Mouse (Mus musculus): ENCODE measurements around the gene Cd4.
A peak's percentile ranks its signal among the peaks of the same experiment; 100 is the strongest.
"Not testable (repeated sequence)": the region's sequence is repeated elsewhere in the genome, so short reads cannot be mapped to it uniquely, and the experiment has no call there.

Cd4 gene

DNA sequence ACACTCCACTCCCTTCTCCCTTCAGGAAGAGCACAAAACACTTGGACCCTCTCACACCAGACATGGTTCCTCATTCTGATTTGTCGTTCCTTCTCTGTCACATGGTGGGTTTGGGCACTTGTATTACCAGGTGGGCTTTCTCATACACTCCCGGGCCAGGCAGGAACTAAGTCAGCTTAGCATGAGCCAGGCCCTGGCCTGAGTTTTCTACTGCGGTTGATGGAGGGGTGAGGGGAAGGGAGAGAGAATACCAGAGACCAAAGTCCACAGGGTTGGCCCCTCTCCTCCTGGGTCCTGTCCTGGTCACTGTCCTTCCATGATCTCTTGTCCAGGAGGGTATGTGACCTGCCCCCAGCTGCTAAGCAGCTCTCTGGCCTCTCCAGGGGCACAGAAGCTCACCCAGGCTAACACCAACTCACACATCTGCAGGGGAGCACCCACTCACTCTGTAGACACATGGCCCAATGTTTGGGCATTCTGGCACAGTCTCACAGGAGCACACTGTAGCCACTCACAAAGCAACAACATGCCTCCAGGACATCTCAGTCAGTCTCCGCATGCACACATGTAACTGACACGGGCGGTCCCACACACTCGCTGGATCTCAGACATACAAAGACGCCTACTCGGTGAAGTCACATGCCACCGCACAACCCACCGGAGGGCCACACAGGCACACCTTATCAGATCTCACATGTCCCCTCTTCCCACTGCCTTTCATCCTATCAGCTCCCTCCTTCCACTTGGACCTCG is 28.1 kb upstream of the Cd4 start:
- DNase-seq (ENCODE audit: low spot score in 2 of 2) = no peak

DNA sequence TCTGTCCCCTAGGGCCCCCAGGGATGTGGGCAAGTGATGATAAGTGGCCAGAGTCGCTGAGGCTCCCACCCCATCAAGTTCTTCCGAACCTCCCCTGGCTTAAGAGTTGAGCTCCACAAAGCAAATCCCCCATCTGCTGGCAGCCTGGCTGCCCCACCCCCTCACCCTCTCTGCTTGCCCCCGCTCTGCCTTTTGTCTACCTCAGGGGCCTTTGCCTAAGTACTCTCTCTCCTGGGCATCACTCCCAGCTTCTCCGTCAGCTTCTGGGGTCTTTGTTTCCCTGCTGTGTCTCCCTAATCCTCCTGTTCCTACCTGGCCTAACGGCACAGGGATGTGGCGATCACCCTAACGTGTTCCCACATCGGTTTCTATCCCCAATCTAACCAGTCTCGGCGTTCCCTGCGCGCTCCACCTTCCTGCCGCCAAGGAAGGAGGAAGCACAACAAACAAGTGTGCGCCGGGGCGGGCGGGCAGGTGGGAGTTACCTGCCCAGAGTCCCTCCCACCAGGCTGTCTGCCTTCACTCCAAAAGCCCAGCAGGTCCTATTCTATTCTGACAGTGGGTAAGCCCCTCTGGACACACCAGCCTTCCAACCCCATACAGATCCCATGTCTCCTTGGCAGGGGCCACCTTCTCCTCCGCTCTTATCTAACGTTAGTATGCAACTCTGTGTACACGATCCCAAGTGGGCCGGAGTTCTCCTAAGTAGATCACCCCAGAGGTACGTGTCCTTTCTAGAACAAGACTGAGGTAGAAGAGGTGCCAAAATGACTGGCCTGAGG is 27.3 kb upstream of the Cd4 start:
- no peak for DNase-seq (ENCODE audit: low spot score in 2 of 2)

DNA sequence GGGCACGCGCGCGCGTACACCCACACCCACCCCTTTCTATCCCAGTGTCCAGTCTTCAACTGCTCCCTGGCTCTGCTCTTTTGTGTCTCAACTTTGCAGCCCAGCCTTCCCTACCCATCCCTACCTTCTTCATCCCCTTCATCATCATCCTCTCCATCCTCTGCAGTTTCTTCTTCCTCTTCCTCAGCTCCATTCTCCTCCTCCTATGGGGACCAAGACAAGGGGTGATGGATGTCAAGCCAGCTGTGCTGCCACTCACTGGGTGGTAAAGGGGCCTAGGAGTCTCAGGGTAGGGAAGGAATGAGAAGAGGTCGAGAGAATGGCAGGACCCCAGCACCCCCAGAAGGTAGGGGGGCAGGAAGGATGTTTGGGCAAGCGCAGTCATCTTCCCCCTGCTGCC is 26.5 kb upstream of the Cd4 start:
- no peak for DNase-seq (ENCODE audit: low spot score in 2 of 2)

DNA sequence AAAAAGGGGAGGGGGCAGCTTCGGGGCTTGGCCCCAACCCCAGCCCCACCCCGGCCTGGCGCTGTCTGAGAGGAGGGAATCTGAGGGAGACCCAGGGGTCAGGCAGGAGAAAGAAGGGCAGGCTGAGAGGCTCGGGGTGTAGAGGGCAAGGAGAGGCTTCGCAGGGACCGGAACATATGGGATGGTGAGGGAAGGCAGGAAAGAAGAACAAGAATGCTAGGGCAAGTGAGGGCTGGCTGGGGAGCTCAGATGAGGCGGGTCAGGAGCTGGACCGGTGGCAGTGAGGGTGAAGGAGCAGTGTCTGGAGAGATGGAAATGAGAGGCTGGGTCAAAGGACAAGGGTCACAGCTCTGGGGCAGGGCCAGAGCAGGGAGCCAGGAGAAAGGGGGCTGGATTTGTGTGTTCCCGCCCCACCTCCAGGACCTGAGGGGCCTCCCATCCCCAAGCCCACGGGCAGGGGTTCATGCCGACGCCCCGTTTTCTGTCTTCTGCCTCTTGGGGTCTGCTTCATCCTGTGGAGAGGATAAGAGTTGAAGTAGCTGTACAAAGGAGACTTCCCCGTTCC is 25.8 kb upstream of the Cd4 start:
- DNase-seq (ENCODE audit: low spot score in 2 of 2) = no peak

DNA sequence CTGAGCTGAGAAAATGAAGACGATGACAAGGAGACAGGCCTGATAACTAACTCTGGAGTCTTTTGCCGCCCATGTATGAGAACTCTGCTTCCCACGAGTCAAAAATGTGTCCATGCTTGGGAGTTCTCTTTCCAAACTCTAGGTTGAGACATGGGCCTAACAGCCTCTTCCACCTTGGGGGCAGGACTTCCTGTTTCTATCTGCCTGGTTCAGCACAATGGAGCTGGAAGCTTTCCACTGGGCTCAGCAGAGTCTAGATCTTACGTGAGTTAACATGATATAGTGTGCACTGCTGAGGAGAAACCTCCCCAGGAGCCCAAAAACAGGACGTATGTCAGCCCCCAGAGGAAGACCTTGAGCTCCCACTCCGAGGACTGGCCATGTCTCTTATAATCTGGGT is 25.2 kb upstream of the Cd4 start:
- DNase-seq (ENCODE audit: low spot score in 2 of 2) = no peak

DNA sequence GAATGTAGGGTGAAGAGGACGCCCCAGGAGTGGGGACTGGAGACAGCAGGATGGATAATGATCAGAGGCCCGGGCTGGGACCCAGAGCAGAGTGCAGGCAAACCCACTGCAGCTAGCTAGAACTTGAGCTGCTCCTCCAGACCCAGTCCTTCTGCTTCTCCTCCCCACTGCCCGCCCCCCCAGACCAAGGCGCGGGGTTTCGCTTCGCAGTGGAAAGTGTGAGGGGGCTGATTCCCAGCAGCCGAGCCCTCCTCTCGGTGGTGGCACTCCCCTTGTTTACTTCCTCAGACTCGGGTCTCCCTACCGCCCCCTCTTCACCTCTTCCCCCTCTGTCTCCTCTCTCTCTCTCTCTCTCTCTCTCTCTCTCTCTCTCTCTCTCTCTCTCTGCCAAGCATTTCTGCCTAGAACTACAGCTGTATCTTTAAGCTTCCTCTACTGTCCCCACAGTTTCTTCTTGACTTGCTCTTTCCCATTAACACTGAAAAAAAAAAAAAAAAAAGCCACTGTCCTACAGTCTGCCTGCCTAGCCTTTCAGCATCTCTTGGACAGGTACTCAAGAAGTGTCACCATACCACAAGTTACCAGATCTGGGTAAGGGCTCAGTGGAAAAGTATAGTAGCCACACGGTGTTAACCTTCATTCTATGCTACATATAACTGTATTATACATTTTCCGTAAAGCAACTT is 23.7 kb upstream of the Cd4 start, which contains the start of gene Lag3:
TSS of gene Lag3 (minus strand) at position 173 of the 686 bp plus-strand sequence.
- no peak for DNase-seq (ENCODE audit: low spot score in 2 of 2)

DNA sequence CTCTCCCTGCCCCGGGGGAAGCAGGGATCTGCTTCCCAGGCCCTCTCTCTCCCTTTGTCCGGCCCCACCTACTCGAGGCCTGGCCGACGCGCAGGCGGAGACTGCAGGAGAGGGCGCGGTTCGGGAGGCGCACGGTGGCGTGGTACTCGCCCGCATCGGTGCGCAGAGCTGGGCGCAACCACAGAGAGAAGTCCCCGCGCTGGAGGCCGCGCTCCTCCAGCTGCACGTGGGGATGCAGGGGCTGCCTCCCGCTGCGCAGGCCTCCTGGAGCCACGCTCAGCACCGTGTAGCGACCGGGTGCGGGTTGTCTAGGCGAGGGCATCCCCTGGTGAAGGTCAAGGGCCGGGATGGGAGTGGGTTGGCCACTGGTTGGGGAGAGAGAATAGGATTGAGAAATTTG is 22.0 kb upstream of the Cd4 start:
- no peak for DNase-seq (ENCODE audit: low spot score in 2 of 2)

DNA sequence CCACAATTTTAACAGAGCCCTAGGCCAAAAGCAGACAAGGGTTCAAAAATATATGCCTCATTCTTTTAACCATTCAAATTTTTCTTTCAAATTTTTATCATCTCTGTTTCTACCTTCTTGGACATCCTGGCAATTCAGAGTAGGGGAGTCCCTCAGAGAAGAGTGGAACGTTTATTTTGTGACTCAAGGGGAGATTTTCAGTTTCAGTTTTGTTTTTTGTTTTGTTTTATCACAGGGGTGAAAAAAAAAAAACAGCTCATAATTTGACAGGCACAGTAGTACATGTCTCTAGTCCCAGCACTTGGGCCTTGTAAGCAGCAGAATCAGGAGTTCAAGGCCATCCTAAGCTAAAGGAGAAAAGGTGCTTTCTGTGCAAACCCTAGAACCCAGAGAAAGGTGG is 19.7 kb upstream of the Cd4 start:
- no peak for DNase-seq (ENCODE audit: low spot score in 2 of 2)

DNA sequence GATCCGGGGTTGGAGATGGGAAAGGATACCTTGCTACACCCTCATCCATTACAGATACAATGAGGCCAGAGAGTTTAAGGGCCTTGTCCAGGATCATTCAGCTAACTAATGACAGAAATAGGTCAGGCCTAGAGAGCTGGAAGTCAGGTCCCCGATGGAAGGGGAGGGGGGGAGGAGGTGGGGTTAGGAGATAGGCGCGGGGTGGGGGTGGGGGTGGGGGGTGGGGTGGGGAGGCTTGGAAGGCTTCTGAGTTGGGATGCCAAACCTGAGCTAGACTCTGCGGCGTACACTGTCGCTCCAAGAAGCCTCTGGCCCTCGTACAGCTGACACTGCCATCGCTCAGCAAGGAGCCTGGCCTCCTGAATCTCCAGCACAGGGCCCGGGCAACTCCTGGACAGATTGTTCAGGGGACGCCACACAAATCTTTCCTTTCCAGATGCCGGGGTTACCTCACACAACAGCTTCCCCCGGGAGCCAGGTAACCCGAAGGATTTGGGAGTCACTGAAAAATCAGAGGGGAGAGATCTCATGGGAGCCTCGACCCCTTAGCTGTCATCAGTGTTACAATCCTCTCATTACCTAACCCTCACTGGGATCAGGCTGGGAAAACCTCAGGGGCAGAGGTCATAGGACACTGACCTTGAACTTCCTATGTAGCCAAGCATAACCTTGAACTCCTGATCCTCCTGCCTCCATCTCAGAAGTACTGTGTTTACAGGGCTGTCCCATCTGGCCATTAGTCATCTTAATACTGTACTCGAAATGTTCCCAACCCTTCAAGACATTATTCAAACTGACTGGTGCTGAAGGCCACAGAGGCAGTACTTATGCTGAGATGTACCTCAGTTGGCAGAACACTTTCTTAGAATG is 17.2 kb upstream of the Cd4 start:
- no peak for DNase-seq (ENCODE audit: low spot score in 2 of 2)

DNA sequence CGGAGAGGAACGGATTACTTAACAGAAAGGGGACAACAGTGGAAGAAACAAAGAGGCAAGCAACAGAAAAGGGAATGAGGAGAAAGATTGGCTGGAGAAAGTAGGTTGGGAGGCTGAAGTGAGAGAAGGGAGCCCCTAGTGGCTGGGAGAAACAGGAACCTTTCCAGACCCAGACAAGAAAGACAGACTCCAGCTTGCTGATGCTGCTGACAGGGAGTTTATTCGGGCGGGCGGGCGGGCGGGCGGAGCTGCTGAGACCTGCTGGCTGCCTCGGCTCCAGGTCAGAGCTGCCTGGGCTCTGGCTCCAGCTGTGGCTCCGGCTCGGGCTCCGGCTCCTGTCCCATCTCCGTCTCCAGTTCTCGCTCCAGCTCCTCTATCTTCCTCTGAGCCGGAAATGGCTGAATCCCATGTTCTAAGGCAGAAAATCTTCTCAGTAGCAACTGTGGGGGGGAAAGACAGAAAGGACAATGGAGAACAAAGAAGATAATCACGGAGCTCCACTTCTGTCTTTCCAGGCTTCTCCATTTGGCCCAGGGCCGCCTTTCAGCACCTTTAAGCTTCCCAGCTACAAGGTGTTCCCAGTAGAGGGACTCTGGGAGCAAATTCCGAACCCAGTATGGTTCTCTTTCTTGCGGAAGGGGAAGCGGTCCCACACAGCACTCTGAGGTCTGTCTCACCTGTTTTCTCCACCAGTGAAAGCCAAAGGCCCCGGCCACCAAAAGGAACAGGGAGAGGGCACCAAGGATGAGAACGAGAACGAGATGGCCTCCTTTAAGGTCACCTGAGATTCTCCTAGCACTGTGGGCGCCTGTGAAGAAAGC is 16.4 kb upstream of the Cd4 start:
- peak; percentile 47 to 71 for DNase-seq (ENCODE audit: low spot score in 2 of 2)

DNA sequence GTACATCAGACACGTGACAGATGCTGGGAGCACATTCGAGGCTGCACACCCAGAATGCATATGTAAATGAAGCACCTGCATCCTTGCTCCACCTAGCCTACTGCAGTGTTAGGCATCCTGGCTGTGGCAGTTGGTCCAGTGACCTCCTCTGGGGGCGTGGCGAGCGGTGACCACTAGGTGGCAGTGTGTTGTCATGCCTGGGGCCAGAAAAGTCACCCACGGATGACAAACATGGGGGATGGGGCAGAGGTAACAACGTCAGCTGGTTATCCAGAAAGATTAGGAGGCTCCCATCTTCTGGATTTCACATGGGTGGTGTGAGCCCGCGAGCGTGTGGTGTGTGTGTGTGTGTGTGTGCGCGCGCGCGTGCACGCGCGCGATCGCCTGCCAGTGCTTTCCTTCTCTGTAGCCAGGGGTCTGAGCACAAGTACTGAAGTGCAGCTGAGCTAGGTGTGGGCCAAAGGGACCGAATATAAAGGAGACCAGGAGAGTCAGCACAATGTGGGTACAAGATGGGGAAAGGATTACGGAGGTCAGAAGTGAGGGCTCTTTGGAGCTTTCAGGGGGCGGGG is 15.6 kb upstream of the Cd4 start:
- peak; percentile 93 to 98 for DNase-seq (ENCODE audit: low spot score in 2 of 2)

DNA sequence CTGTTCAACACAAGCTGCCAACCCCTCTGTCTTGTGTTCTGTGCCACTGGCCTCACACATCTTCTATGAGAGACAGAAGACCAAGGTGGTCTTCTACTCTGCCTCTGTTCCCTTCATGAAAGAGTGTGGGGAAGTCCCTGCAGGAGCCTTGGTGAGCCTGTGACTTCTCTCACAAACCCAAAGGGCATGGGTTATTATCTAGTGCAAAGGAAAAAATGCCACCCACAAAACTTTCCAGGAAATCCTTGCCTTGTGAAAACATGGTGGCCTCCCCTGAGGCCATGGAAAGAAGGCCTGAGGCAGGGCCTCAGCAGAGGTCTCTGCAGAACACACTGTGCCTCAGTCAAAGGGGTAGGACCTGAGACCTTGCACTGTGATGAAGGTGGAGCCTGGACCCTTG is 13.8 kb upstream of the Cd4 start:
- DNase-seq (ENCODE audit: low spot score in 2 of 2) = no peak

DNA sequence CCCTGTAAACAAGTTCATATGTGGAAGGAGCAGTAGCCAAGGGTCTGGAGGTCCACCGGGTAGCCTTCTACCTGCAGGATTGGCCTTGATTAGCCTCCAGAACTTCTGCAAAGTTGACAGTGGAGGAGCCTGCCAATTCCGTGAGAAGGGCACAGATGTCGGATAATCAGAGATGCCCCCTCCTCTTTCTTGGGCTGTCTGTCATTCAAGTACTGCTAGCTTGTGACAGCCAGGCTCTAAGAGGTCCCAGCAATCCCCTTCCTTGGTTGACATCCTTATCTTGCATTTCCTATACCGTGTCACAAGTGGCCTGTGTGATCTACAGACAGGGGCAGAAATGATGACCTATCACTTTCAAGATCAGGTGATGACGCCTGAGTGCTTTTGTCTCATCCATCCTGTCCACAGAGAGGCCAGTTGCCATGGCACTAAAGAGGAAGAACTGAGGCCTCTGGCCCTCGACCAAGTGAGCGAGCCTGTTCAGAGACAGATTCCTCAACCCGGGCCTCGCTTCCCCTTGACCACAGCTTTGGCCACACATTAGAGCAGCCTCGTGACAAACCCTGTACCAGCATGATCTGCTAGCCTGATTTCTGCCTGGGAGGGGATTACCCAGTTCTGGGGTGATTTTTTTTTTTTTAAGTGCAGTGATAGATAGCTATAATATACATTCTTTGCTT is 12.9 kb upstream of the Cd4 start:
- no peak for DNase-seq (ENCODE audit: low spot score in 2 of 2)

DNA sequence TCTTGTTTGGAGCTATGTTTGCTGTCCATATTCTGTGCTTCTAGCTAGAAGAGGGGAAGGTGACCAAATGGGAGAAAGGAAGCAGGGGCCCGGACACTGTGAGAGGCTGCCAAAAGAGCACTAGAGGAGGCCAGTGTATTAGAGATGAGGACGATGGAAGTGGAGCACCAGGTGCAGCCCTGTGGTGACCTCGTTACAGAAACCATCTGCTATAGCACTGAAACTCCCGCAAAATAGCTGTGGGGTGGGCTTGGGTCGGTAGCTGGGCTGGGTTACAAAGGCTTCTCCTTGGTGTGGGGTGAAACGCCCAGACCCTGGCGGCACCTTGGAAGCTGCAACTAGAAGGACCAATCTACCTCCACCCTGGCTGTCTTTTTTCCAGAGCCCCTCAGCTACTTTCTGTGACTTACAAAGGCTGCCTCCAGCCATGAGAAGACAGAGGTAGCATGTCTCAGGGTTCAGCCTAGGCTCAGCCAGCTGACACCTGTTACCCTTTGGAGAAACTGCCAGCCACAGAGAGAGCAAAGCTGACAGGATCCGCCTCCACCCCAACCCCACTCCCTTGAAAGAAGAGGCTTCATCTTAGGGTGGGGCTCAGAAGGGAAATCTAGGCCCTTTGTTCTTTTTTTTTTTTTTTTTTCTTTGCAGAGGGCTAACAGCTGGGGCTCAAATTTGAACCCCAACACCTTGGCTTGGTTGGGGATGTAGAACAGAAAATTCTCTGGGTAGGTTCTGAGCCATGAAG is 12.2 kb upstream of the Cd4 start:
- DNase-seq (ENCODE audit: low spot score in 2 of 2) = no peak

DNA sequence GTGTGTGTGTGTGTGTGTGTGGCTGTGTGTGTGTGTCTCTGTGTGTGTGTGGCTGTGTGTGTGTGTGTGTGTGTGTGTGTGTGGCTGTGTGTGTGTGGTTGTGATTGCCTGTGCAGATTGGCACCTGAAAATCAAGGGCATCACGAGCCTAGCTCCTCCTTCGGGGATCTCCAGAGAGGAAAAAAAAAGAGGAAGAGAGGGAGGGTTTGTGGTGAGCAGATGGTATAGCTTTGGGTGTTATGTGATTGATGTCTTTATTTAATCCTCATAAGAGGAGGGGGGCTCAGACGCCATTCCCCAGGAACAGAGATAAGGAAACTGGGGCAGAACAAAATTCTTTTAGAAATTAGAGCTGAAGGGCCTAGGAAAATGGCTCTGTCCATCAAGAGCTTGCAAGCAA is 10.3 kb upstream of the Cd4 start:
- no peak for DNase-seq (ENCODE audit: low spot score in 2 of 2)

DNA sequence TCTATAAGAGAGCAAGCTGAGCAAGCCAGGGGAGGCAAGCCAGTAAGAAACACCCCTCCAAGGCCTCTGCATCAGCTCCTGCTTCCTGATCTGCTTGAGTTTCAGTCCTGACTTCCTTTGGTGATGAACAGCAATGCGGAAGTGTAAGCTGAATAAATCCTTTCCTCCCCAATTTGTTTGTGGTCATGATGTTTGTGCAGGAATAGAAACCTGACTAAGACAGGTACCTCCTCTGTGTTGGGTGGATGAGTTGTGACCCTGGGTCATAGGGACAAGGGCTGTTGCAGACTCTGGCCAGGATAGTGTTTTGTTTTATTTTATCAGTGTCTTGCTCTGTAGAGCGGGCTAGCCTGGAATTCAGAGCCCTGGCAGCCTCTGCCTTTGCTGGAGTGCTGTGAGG is 6.1 kb upstream of the Cd4 start:
- DNase-seq (ENCODE audit: low spot score in 2 of 2) = not testable (repeated sequence)

DNA sequence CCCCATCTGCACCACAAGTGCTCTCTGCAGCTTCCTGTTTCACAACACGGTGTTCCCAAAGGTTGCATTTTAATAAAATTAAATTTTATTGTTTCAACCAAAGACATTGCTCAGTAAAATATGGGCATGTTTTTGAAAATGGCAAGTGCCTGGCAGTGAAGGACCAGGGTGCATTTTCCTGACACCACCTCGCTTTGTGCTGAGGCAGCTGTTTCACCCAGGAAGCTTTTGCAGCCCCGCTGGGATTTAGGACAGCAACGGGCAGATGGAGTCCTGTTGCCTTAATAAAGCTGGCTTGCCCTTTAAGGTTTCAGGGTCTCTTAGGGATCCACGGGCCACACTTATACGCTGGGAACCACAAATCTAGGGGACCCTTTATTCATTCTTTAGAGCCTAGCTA is 3.0 kb upstream of the Cd4 start:
- DNase-seq (ENCODE audit: low spot score in 2 of 2) = no peak

DNA sequence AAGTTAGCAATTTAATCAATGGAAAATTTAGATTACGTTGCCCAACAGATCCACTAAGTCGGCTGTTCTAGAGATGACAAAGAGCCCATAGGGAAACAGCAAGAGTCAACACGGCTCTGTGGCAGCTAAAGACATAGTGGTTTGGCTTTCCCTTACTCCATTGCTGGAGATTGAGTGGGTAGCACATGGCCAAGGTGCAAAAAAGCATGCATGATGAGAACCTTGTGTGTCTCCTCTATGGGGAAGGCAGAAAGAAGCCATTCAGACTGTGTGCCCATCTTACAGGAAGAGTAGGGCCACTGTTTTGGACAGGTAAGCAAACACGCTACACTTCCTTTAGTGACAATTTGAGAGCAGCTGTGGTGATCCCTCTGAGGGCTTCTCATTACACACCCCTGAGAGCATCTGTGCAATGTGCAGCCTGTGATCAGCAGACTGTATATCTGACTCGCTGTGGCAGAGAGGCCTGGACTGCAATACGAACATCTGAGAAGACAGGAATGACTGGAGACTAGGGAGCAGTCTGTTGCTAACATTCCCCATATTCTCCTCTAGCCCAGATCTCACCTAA is 619 bp upstream of the Cd4 start:
- no peak for DNase-seq (ENCODE audit: low spot score in 2 of 2)

DNA sequence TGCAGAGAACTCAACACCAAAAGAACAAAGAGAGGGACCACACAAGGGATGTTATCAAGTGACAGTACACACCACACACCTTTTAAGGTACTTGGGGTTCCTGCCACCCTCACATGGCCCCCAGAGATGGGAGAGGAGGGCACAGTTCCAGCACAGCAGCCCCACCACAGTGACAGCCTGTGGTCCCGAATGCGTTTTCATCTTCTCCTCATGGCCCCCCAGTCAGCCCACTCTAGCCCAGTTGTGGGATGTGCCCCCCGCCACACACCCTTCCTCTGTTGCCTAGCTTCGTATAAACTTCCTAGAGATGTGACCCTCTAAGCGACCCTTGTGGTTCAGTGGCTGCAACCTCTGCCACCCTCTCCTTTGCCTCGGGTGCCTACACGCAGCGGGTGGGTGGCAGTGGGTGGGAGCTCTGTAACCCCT is 2.1 kb downstream of the Cd4 start:
- DNase-seq (ENCODE audit: low spot score in 2 of 2) = no peak
